Mouse (Mus musculus) CH12.LX (cell line): ENCODE data around the gene Dlk2. TPM values are rescaled to one million over a fixed set of nuclear protein-coding genes. Genes with fewer than 3 reads are reported as not detected.
A peak's percentile ranks its signal among the peaks of the same experiment; 100 is the strongest.

ENCODE experiments used
- DNase-seq: peaks from one replicate; pipeline ENCODE4 v3.0.0-alpha.2; 2013; ENCODE audit errors: extremely low read depth
- H3K27ac ChIP-seq: 2 replicates; pipeline ENCODE4 v1.5.1; 2012; ENCODE audit warnings: low read depth, mild to moderate bottlenecking, control low read depth, moderate library complexity; ENCODE audit not compliant: insufficient read depth
- H3K27me3 ChIP-seq: replicated peaks from 2 replicates; pipeline ENCODE3; 2012; ENCODE audit warnings: inconsistent platforms
- H3K36me3 ChIP-seq, 2 experiments: replicated peaks in 1 of 2; 2 replicates each; pipeline versions ENCODE3 to v1.6.1; 2012; ENCODE audit warnings: inconsistent platforms in 1 of 2, low read length in 1 of 2, mild to moderate bottlenecking in 1 of 2, mixed read lengths in 1 of 2, moderate library complexity in 1 of 2; ENCODE audit not compliant: control insufficient read depth in 1 of 2, insufficient read depth in 1 of 2
- H3K4me1 ChIP-seq, 2 experiments: 2 replicates each; pipeline ENCODE4 v1.6.1; 2012; ENCODE audit warnings: inconsistent platforms in 1 of 2, moderate library complexity in 1 of 2; ENCODE audit not compliant: insufficient read depth in 2 of 2, control insufficient read depth in 1 of 2
- H3K4me2 ChIP-seq: 2 replicates; pipeline ENCODE4 v1.6.1; 2012; ENCODE audit warnings: low read depth, mild to moderate bottlenecking, control low read depth; ENCODE audit not compliant: poor library complexity, insufficient read depth, severe bottlenecking
- H3K4me3 ChIP-seq, 3 experiments: fragments of 150-350 bp in 1 of 3; sonication (generic) in 1 of 3; replicated peaks in 1 of 3; 2 replicates each; pipeline versions ENCODE3 to v1.5.1; 2011 to 2012; ENCODE audit warnings: low read depth in 2 of 3, low read length in 2 of 3, mild to moderate bottlenecking in 2 of 3, moderate library complexity in 2 of 3, control low read depth in 1 of 3, improper control_type of control experiment in 1 of 3, inconsistent platforms in 1 of 3, mixed read lengths in 1 of 3; ENCODE audit not compliant: poor library complexity in 1 of 3
- H3K79me2 ChIP-seq: replicated peaks from 2 replicates; pipeline ENCODE4 v1.6.1; 2012; ENCODE audit warnings: mild to moderate bottlenecking, moderate library complexity; ENCODE audit not compliant: control insufficient read depth, poor library complexity, insufficient read depth, severe bottlenecking; ENCODE audit errors: extremely low read depth
- H3K9ac ChIP-seq: 2 replicates; pipeline ENCODE4 v1.6.1; 2012; ENCODE audit warnings: low read depth, mild to moderate bottlenecking, control low read depth, moderate library complexity; ENCODE audit not compliant: insufficient read depth
- H3K9me3 ChIP-seq: replicated peaks from 2 replicates; pipeline ENCODE3; 2012; ENCODE audit warnings: low read length, inconsistent platforms, mixed read lengths
- BHLHE40 ChIP-seq: IDR thresholded peaks from 2 replicates; pipeline ENCODE4 v1.6.1; 2011; ENCODE audit warnings: mild to moderate bottlenecking, low read depth, low read length, improper control_type of control experiment
- CHD2 ChIP-seq: IDR thresholded peaks from 2 replicates; pipeline ENCODE4 v1.6.1; 2011; ENCODE audit warnings: low read length, improper control_type of control experiment
- CTCF ChIP-seq, 2 experiments: IDR thresholded peaks in 1 of 2; conservative IDR thresholded peaks in 1 of 2; 2 replicates each; pipeline ENCODE4 v1.5.1; 2011 to 2012; ENCODE audit warnings: low read depth in 2 of 2, low read length in 2 of 2, improper control_type of control experiment in 1 of 2, inconsistent platforms in 1 of 2, mild to moderate bottlenecking in 1 of 2, moderate library complexity in 1 of 2
- ELF1 ChIP-seq: IDR thresholded peaks from 2 replicates; pipeline ENCODE4 v1.6.1; 2014; ENCODE audit warnings: low read depth, mild to moderate bottlenecking, inconsistent platforms, low read length, improper control_type of control experiment
- ETS1 ChIP-seq: conservative IDR thresholded peaks from 2 replicates; pipeline ENCODE4 v1.6.1; 2012; ENCODE audit warnings: low read depth, mild to moderate bottlenecking, inconsistent platforms, low read length, improper control_type of control experiment, moderate library complexity
- GABPA ChIP-seq: IDR thresholded peaks from 2 replicates; pipeline ENCODE4 v1.6.1; 2012; ENCODE audit warnings: low read depth, low read length, improper control_type of control experiment, inconsistent platforms; ENCODE audit not compliant: insufficient replicate concordance
- JUND ChIP-seq: conservative IDR thresholded peaks from 2 replicates; pipeline ENCODE4 v1.6.1; 2011; ENCODE audit warnings: low read depth, low read length, improper control_type of control experiment
- KAT2A ChIP-seq: IDR thresholded peaks from 2 replicates; pipeline ENCODE4 v1.6.1; 2012; ENCODE audit warnings: low read length, improper control_type of control experiment, inconsistent platforms; ENCODE audit not compliant: insufficient replicate concordance
- MAZ ChIP-seq: IDR thresholded peaks from 2 replicates; pipeline ENCODE4 v1.6.1; 2012; ENCODE audit warnings: low read depth, mild to moderate bottlenecking, inconsistent platforms, low read length, improper control_type of control experiment, moderate library complexity
- MEF2A ChIP-seq: IDR thresholded peaks from 2 replicates; pipeline ENCODE4 v1.6.1; 2014; ENCODE audit warnings: low read depth, mild to moderate bottlenecking, inconsistent platforms, low read length, improper control_type of control experiment, borderline replicate concordance
- MYC ChIP-seq: IDR thresholded peaks from 2 replicates; pipeline ENCODE4 v1.6.1; 2011; ENCODE audit warnings: low read depth, mild to moderate bottlenecking, improper control_type of control experiment, low read length
- NRF1 ChIP-seq: IDR thresholded peaks from 2 replicates; pipeline ENCODE4 v1.6.1; 2014; ENCODE audit warnings: low read depth, mild to moderate bottlenecking, inconsistent platforms, low read length, improper control_type of control experiment, moderate library complexity
- PAX5 ChIP-seq: IDR thresholded peaks from 2 replicates; pipeline ENCODE4 v1.6.1; 2012; ENCODE audit warnings: low read length, inconsistent platforms, mixed read lengths
- POLR2AphosphoS2 ChIP-seq: IDR thresholded peaks from 2 replicates; pipeline ENCODE4 v1.6.1; 2011; ENCODE audit warnings: low read depth, low read length, improper control_type of control experiment
- RAD21 ChIP-seq: IDR thresholded peaks from 2 replicates; pipeline ENCODE4 v1.6.1; 2011; ENCODE audit warnings: low read depth, mild to moderate bottlenecking, low read length, improper control_type of control experiment, moderate library complexity
- RCOR1 ChIP-seq: conservative IDR thresholded peaks from 2 replicates; pipeline ENCODE4 v1.6.1; 2012; ENCODE audit warnings: low read depth, mild to moderate bottlenecking, inconsistent platforms, low read length, improper control_type of control experiment
- SIN3A ChIP-seq: IDR thresholded peaks from 2 replicates; pipeline ENCODE4 v1.6.1; 2012; ENCODE audit warnings: low read length, improper control_type of control experiment, inconsistent platforms
- TBP ChIP-seq: conservative IDR thresholded peaks from 2 replicates; pipeline ENCODE4 v1.6.1; 2011; ENCODE audit warnings: low read depth, low read length, improper control_type of control experiment
- TCF12 ChIP-seq: IDR thresholded peaks from 2 replicates; pipeline ENCODE4 v1.6.1; 2014; ENCODE audit warnings: low read depth, mild to moderate bottlenecking, inconsistent platforms, low read length, improper control_type of control experiment
- UBTF ChIP-seq: IDR thresholded peaks from 2 replicates; pipeline ENCODE4 v1.6.1; 2012; ENCODE audit warnings: low read depth, mild to moderate bottlenecking, inconsistent platforms, low read length, improper control_type of control experiment, moderate library complexity
- USF1 ChIP-seq: IDR thresholded peaks from 2 replicates; pipeline ENCODE4 v1.6.1; 2014; ENCODE audit warnings: low read depth, mild to moderate bottlenecking, inconsistent platforms, low read length, improper control_type of control experiment
- USF2 ChIP-seq: conservative IDR thresholded peaks from 2 replicates; pipeline ENCODE4 v1.6.1; 2011; ENCODE audit warnings: low read depth, low read length, improper control_type of control experiment
- ZC3H11A ChIP-seq: IDR thresholded peaks from 2 replicates; pipeline ENCODE4 v1.6.1; 2012; ENCODE audit warnings: low read depth, mild to moderate bottlenecking, inconsistent platforms, low read length, improper control_type of control experiment
- ZKSCAN1 ChIP-seq: IDR thresholded peaks from 2 replicates; pipeline ENCODE4 v1.6.1; 2012; ENCODE audit warnings: low read depth, inconsistent platforms, low read length, improper control_type of control experiment, borderline replicate concordance
- ZMIZ1 ChIP-seq: IDR thresholded peaks from 2 replicates; pipeline ENCODE4 v1.6.1; 2012; ENCODE audit warnings: low read depth, mild to moderate bottlenecking, inconsistent platforms, low read length, improper control_type of control experiment
- ZNF384 ChIP-seq: IDR thresholded peaks from 2 replicates; pipeline ENCODE4 v1.6.1; 2012; ENCODE audit warnings: low read depth, low read length, improper control_type of control experiment, inconsistent platforms
- dilution Hi-C: fragments of 300-500 bp; cut with MboI; formaldehyde crosslinking; loops from 2 replicates; pipeline ENCODE4 v1.14.3; 2020; ENCODE audit warnings: low sequenced_read_pairs; ENCODE audit not compliant: extremely low pct_unique_long_range_greater_than_20kb, extremely low pct_ligation_motif_present
- in situ Hi-C: fragments of 300-500 bp; cut with MboI; formaldehyde crosslinking; loops from 3 replicates; pipeline ENCODE4 v1.14.3; 2019; ENCODE audit warnings: low sequenced_read_pairs, low pct_ligation_motif_present, low pct_unique_long_range_greater_than_20kb, mixed read lengths
- polyA plus RNA-seq: library from polyadenylated mRNA; unstranded; fragments of >175 nt; gene quantifications from 2 replicates; pipeline ENCODE4 v1.2.1, GENCODE M21; 2012; ENCODE audit warnings: low read depth; ENCODE audit not compliant: insufficient read length
- total RNA-seq, 2 experiments: library from RNA; depleted of rRNA; stranded (reverse); fragments of 300-350 nt in 1 of 2; fragments of >200 nt in 1 of 2; gene quantifications; 2 replicates each; pipeline ENCODE4 v1.2.3; 2012 to 2014

The Dlk2 gene
- total RNA-seq (2012; rRNA removed) (0.08 and 0.13 TPM in 2 replicates), total RNA-seq (2014; rRNA removed) (not detected in 2 replicates), polyA plus RNA-seq (not detected in 2 replicates)

DNA sequence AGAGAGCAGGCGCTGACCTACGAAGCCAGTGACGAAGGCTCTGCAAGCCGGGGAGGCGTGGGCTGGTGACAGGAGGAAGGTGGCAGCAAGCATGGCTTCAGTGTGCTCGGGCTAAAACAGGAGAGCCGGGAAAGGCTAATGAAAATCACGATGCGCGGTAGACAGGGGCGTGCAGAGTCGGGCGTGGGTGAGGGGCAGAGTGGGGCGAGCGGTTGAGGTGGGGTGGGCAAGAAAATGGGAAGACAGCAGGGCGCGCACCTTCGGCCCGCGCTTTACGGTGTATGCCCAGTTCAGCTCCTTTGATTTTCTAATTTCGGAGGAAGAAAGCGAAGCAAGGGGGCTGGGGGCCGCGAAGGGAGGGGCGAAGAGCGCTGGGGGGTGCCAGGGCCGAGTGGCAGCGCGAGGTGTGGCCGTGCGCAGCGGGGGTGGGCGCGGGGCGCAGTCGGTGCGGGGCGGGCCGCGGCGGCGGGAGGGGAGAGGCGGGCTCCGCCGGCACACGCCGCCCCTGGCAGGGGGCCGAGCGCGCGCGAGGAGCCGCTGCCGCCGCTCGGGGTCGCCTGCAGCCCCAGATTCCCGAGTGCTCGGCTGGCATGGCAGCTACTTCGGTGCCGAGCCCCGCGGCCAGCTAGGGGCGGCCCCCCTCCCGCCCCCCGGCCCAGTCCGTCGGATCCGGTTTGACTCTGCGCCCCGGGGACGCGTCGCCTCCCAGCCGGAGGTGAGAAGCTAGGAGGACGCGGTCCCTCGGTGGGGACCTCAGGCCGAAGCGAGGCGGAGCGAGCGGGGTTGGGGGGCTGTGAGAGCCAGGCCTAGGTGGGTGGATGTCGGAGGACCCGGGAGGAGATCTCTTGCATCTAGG, at the start of gene Dlk2:
Gene Dlk2 (plus strand): TSS at position 58 of the 856 bp plus-strand sequence.
- peak within 1 kb of the TSS in 1 of 3 experiments; percentile 47 for H3K4me3 ChIP-seq
- peak within 1 kb of the TSS; percentile 86 for H3K4me2 ChIP-seq
- H3K27me3 ChIP-seq = peaks cover 52% of the 10 kb centered on the region
- H3K4me1 ChIP-seq = peaks cover 8 to 10% of the 10 kb centered on the region in 2 experiments
- in situ Hi-C loops = no loop called here
- peaks cover 0 to 5% of the 10 kb centered on the region in 2 experiments for H3K36me3 ChIP-seq
- dilution Hi-C loops = no loop called here
- no peak for TF ChIP-seq MYC
- no peak for TF ChIP-seq SIN3A
- TF ChIP-seq PAX5 = no peak
- TF ChIP-seq GABPA = no peak
- no peak for TF ChIP-seq TBP
- no peak for TF ChIP-seq MAZ
- no peak for TF ChIP-seq TCF12
- no peak for TF ChIP-seq ELF1
- no peak for TF ChIP-seq USF2
- TF ChIP-seq ETS1 = no peak
- no peak for TF ChIP-seq RAD21
- no peak for TF ChIP-seq MEF2A
- no peak for TF ChIP-seq ZC3H11A
- no peak for TF ChIP-seq BHLHE40
- no peak within 1 kb of the TSS; the same call in 1 of the 2 replicates for H3K9ac ChIP-seq
- H3K9me3 ChIP-seq = peaks cover 1% of the 10 kb centered on the region
- H3K27ac ChIP-seq = no peak within 1 kb of the TSS
- DNase-seq = no peak
- H3K79me2 ChIP-seq = no peaks in the 10 kb centered on the region

DNA sequence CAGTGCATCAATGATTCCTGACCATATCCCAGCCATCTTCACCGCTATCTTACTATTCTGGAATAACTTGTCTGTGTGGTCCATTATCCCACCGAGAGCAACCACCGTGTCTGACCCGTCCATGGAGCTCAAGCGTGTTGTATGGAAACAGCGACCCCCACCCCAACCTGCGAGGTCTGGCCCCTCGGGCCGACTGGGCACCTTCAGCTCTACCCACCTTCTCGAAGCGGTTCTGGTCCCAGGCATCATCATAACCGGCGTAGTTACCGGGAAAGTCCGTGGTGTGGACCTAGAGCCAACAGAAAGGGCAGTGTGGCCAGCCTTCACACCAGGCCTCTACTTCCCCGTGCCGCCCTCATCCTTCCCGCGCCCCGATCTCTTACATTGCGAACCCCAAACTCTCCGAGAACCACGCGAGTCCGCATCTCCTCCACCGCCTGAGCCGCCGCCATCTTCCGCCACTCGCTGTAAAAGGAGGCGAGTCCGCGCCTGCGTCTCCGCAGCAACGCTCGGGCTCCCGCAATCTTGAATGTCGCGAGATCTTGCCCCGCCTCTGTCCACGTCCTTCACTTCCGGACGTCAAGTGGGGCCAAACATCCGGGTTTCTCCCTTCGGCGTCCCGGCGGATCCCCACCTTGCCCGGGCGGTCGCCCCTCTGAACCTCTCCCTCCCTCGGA, 49.6 kb upstream of the Dlk2 start, which contains the start of the genes Polr1c and Yipf3:
Gene Polr1c (minus strand): TSS at position 543 of the 677 bp plus-strand sequence.
Gene Yipf3 (plus strand): TSS at position 569 of the 677 bp plus-strand sequence.
- Histone ChIP-seq H3K27ac (peak within 1 kb of the TSS; percentile 37; the same call in 1 of the 2 replicates), H3K4me2 (peak within 1 kb of the TSS; percentile 57), H3K79me2 (peaks cover 28% of the 10 kb centered on the region), H3K9me3 (no peaks in the 10 kb centered on the region), H3K4me1 (peaks cover 8 to 28% of the 10 kb centered on the region in 2 experiments), H3K9ac (peak within 1 kb of the TSS; percentile 92), H3K4me3 (peak within 1 kb of the TSS; percentile 71 to 96 (median 95)), H3K27me3 (no peaks in the 10 kb centered on the region), H3K36me3 (peaks cover 62 to 82% of the 10 kb centered on the region in 2 experiments)
- in situ Hi-C loops (loop anchor here (25.0 kb wide), 1 partner anchor 740 kb away; no protein-coding TSS in a partner anchor), dilution Hi-C loops (no loop called here)
- DNase-seq = peak; percentile 93
- TF ChIP-seq RCOR1 = no peak
- TF ChIP-seq ZMIZ1 = peak; percentile 79; the same call in 1 of the 2 replicates
- peak; percentile 99 for TF ChIP-seq CHD2
- no peak for TF ChIP-seq USF1
- TF ChIP-seq NRF1 = peak; percentile 84
- no peak for TF ChIP-seq PAX5
- TF ChIP-seq JUND = no peak
- TF ChIP-seq USF2 = no peak
- TF ChIP-seq ETS1 = no peak
- no peak for TF ChIP-seq ZKSCAN1
- TF ChIP-seq SIN3A = peak; percentile 93; the same call in 1 of the 2 replicates
- peak; percentile 69 for TF ChIP-seq TBP
- TF ChIP-seq GABPA = no peak
- TF ChIP-seq KAT2A = peak; percentile 74; the same call in 1 of the 2 replicates
- TF ChIP-seq POLR2AphosphoS2 = no peak; the same call in none of the 2 replicates
- TF ChIP-seq UBTF = no peak
- TF ChIP-seq CTCF (conservative IDR thresholded peaks at IDR 0.05 in 1 of 2, IDR thresholded peaks at IDR 0.05 in 1 of 2; ENCODE audit: low read depth in 2 of 2, low read length in 2 of 2) = no peak
- TF ChIP-seq MEF2A = peak; percentile 19; the same call in 1 of the 2 replicates
- no peak for TF ChIP-seq RAD21
- TF ChIP-seq TCF12 = peak; percentile 94
- TF ChIP-seq ZNF384 = no peak
